Mouse (Mus musculus) lung, postnatal 0 days (tissue): ENCODE measurements around the gene Nrf1. TPM values are rescaled to one million over a fixed set of nuclear protein-coding genes. Genes with fewer than 3 reads are reported as not detected.
A peak's percentile ranks its signal among the peaks of the same experiment; 100 is the strongest.

Source experiments
- ATAC-seq: fragments of 200-750 bp; cut with Nextera tagmentation; 2 replicates; pipeline ENCODE4 v1.8.0; 2017; ENCODE audit warnings: moderate library complexity
- DNase-seq: peaks from one replicate; pipeline ENCODE4 v3.0.0-alpha.2; 2016; ENCODE audit warnings: low spot score
- H3K27ac ChIP-seq: fragments of 300-500 bp; sonication (generic); 2 replicates; pipeline ENCODE4 v1.5.1; 2014; ENCODE audit warnings: antibody characterized with exemption, mild to moderate bottlenecking, low read length, mixed read lengths
- H3K27me3 ChIP-seq: fragments of 300-500 bp; sonication (generic); replicated peaks from 2 replicates; pipeline ENCODE4 v1.6.1; 2014; ENCODE audit warnings: low read length, mixed read lengths; ENCODE audit not compliant: insufficient read depth
- H3K36me3 ChIP-seq: fragments of 300-500 bp; sonication (generic); 2 replicates; pipeline ENCODE4 v1.6.1; 2014; ENCODE audit warnings: low read length, mixed read lengths; ENCODE audit not compliant: insufficient read depth
- H3K4me1 ChIP-seq: fragments of 300-500 bp; sonication (generic); 2 replicates; pipeline ENCODE4 v1.6.1; 2014; ENCODE audit warnings: antibody characterized with exemption, low read depth, low read length, mixed read lengths; ENCODE audit not compliant: insufficient read depth
- H3K4me2 ChIP-seq: fragments of 300-500 bp; sonication (generic); replicated peaks from 2 replicates; pipeline ENCODE4 v1.6.1; 2014; ENCODE audit warnings: low read depth, mild to moderate bottlenecking, low read length, moderate library complexity, mixed read lengths
- H3K4me3 ChIP-seq: fragments of 300-500 bp; sonication (generic); 2 replicates; pipeline ENCODE4 v1.5.1; 2014; ENCODE audit warnings: low read depth, low read length
- H3K9ac ChIP-seq: fragments of 300-500 bp; sonication (generic); replicated peaks from 2 replicates; pipeline ENCODE4 v1.6.1; 2014; ENCODE audit warnings: low read depth, mild to moderate bottlenecking
- H3K9me3 ChIP-seq: fragments of 300-500 bp; sonication (generic); 2 replicates; pipeline ENCODE4 v1.6.1; 2016; ENCODE audit warnings: low read length, mixed read lengths
- CTCF ChIP-seq: IDR thresholded peaks from 2 replicates; pipeline ENCODE4 v1.5.1; 2016; ENCODE audit warnings: antibody characterized with exemption, mild to moderate bottlenecking
- EP300 ChIP-seq: IDR thresholded peaks from 2 replicates; pipeline ENCODE4 v1.6.1; 2016; ENCODE audit warnings: antibody characterized with exemption, mild to moderate bottlenecking, control low read depth
- WGBS: fragments of 180-500 bp; shearing (Covaris S2); extraction: QIAGEN DNeasy Blood & Tissue Kit; methylation state at CpG from one replicate; pipeline ENCODE4 v1.1.7; 2014; 5-methylcytosine and 5-hydroxymethylcytosine counted together
- polyA plus RNA-seq: library from polyadenylated mRNA; unstranded; fragments of >200 nt; fragmentation: Nextera tagmentation; extraction: Ambion mirVana; gene quantifications from 2 replicates; pipeline ENCODE4 v1.2.1, GENCODE M21; 2015

Nrf1 gene
- polyA plus RNA-seq, 1 experiment from 2014 or later: 22.7 TPM

GRCm38 (mm10) chr6:30013520-30013919, 34.3 kb upstream of the Nrf1 start:
- H3K36me3 ChIP-seq: no peaks in the 10 kb centered on the region
- no peak overlapping the region for H3K4me3 ChIP-seq
- no peaks in the 10 kb centered on the region for H3K27me3 ChIP-seq
- H3K9ac ChIP-seq: no peak overlapping the region
- 13% methylated on average over 2 of the region's 2 CpGs for WGBS
- no peaks in the 10 kb centered on the region for H3K4me1 ChIP-seq
- DNase-seq (no peak), ATAC-seq (no peak)
- H3K27ac ChIP-seq: no peak overlapping the region
- H3K4me2 ChIP-seq: no peak overlapping the region
- TF ChIP-seq CTCF (no peak), EP300 (no peak)
- H3K9me3 ChIP-seq: no peaks in the 10 kb centered on the region

GRCm38 (mm10) chr6:30014187-30014864, 33.5 kb upstream of the Nrf1 start:
- ATAC-seq: no peak
- no peak overlapping the region for H3K4me3 ChIP-seq
- no peak overlapping the region for H3K27ac ChIP-seq
- DNase-seq: no peak
- no peaks in the 10 kb centered on the region for H3K36me3 ChIP-seq
- no peaks in the 10 kb centered on the region for H3K4me1 ChIP-seq
- H3K9me3 ChIP-seq: no peaks in the 10 kb centered on the region
- no peaks in the 10 kb centered on the region for H3K27me3 ChIP-seq
- 58% methylated on average over 5 of the region's 5 CpGs for WGBS
- TF ChIP-seq EP300 (no peak), CTCF (no peak)
- no peak overlapping the region for H3K4me2 ChIP-seq
- no peak overlapping the region for H3K9ac ChIP-seq

- Histone ChIP-seq H3K4me3 (no peak overlapping the region), H3K9ac (no peak overlapping the region), H3K27me3 (no peaks in the 10 kb centered on the region), H3K36me3 (no peaks in the 10 kb centered on the region), H3K4me2 (no peak overlapping the region), H3K27ac (no peak overlapping the region), H3K4me1 (no peaks in the 10 kb centered on the region), H3K9me3 (no peaks in the 10 kb centered on the region)
- ATAC-seq (no peak), DNase-seq (no peak)
- WGBS: 93% methylated on average over 1 of the region's 1 CpGs
- TF ChIP-seq CTCF: no peak
- TF ChIP-seq EP300: no peak
Observed at GRCm38 (mm10) chr6:30021241-30021640, 26.5 kb upstream of the Nrf1 start.

GRCm38 (mm10) chr6:30021656-30022055, 26.1 kb upstream of the Nrf1 start:
- Histone ChIP-seq H3K27ac (no peak overlapping the region), H3K4me3 (no peak overlapping the region), H3K4me1 (no peaks in the 10 kb centered on the region), H3K9me3 (no peaks in the 10 kb centered on the region), H3K27me3 (no peaks in the 10 kb centered on the region), H3K9ac (no peak overlapping the region), H3K36me3 (no peaks in the 10 kb centered on the region), H3K4me2 (no peak overlapping the region)
- ATAC-seq (no peak), DNase-seq (no peak)
- TF ChIP-seq EP300: no peak
- TF ChIP-seq CTCF: no peak
- WGBS: 64% methylated on average over 5 of the region's 5 CpGs

- Histone ChIP-seq H3K4me2 (0 out of 2 replicates have a peak overlapping the region, but pooled peaks have one; percentile 17), H3K27me3 (no peaks in the 10 kb centered on the region), H3K27ac (peak overlapping the region; percentile 78), H3K4me3 (no peak overlapping the region), H3K4me1 (no peaks in the 10 kb centered on the region), H3K9ac (no peak overlapping the region), H3K9me3 (no peaks in the 10 kb centered on the region), H3K36me3 (no peaks in the 10 kb centered on the region)
- ATAC-seq (peak; percentile 99), DNase-seq (peak; percentile 97)
- TF ChIP-seq CTCF (no peak), EP300 (peak; percentile 91)
- WGBS: 11% methylated on average over 10 of the region's 10 CpGs
Observed at GRCm38 (mm10) chr6:30026799-30027198, 21.0 kb upstream of the Nrf1 start.

- Histone ChIP-seq H3K9ac (no peak overlapping the region), H3K9me3 (no peaks in the 10 kb centered on the region), H3K27me3 (no peaks in the 10 kb centered on the region), H3K4me3 (no peak overlapping the region), H3K27ac (no peak overlapping the region), H3K4me1 (no peaks in the 10 kb centered on the region), H3K36me3 (no peaks in the 10 kb centered on the region), H3K4me2 (no peak overlapping the region)
- DNase-seq (no peak), ATAC-seq (no peak)
- TF ChIP-seq EP300 (no peak), CTCF (no peak)
- 78% methylated on average over 4 of the region's 4 CpGs for WGBS
Observed at GRCm38 (mm10) chr6:30028358-30028757, 19.4 kb upstream of the Nrf1 start.
